Mouse (Mus musculus): ENCODE data around the gene Tuba4a. TPM values are rescaled to one million over a fixed set of nuclear protein-coding genes. Genes with fewer than 3 reads are reported as not detected.

Tuba4a gene
- 777 and 847 TPM in 2 replicates for total RNA-seq (2015)
- total RNA-seq (2017), result 369 and 385 TPM in 2 replicates

- no peak for ATAC-seq (replicated peaks; ENCODE audit: poor library complexity)
These were observed at the start of gene Tuba4a for GRCm38 (mm10) chr1:75219531-75219930. TSS of gene Tuba4a (minus strand) at chr1:75219865.

DNA sequence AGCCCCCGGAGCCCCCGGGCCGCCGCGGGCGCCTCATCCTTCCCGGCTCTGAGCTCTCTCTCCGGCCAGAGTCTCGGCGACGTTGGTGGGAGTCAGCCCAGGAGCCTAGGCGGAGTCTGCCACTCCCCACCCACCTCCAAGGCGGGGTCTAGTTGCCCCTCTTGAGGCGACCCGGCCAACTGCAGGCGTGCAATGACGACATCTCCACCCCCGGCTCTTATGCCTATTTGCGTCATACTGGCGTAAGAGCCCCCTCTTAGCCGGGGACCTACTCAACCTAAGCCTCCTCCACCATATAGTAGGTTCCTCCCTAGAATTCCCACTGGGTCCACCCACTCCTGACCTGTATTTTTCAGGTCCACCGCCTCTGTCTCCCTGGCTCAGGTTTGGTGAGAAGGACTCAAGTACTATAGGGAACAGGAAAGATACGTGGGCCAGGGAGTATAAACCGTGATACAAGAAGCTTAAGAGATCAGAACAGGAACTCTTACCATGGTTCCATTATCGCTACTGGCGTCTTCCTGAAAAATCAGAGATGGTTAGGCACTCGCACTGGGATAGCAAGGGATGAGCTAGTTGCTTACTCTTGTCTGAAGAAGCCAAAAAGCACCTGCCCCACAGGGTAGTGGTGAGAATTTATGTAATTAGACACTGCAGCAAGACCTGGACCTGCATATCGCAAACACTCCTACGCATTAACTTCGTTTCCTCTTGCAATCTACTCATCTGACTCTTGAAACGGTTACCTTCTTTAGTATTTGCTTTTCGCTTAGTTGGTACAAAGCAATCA, 44.6 kb upstream of the Tuba4a start, which contains the start of gene Ptprn:
Ptprn (minus strand) TSS at position 412 of the 790 bp plus-strand sequence.
- ATAC-seq (replicated peaks; ENCODE audit: poor library complexity), result no peak

- peak; percentile 92 for ATAC-seq (replicated peaks; ENCODE audit: poor library complexity)
These were observed 43.6 kb upstream of the Tuba4a start for GRCm38 (mm10) chr1:75262969-75263951.

DNA sequence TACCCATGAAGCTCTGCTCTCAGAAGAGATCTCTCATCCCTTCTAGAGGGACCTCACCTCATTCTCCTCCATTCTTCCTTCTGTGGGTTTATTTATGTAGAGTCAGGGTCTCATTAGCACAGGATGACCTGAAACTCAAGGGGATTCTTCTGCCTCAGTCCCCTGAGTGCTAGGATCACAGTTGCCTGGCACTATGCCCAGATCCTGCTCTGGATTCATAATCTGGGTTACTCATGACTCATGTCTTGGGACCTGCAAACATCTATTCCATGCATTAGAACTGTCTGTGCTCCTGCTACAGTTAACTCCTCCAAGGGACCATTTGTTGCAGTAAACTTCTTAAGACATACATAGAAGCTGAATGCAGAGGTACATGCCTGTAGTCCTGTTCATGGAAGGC, 41.6 kb upstream of the Tuba4a start:
- ATAC-seq (replicated peaks; ENCODE audit: poor library complexity), result no peak

GRCm38 (mm10) chr1:75255516-75256046, 35.9 kb upstream of the Tuba4a start:
- ATAC-seq (replicated peaks; ENCODE audit: poor library complexity), result no peak

DNA sequence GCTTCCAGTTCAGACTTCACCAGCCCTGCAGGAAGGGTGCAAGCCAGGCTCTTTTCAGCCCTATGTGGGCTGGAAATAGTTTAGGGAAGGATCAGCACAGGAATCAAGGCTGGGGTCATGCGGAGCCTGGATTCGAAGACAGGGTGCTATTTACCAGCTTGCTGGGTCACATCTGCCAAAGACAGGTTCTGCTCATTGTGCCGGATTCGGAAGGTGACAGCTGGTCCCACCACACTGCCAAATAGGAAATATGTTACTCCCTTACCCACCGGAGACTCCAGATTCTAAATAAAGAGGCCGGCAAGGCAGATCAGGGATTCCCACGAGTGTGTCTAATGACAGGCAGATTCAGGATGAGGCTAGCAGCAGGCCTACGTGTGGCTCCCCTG, 35.0 kb upstream of the Tuba4a start:
- no peak for ATAC-seq (replicated peaks; ENCODE audit: poor library complexity)

DNA sequence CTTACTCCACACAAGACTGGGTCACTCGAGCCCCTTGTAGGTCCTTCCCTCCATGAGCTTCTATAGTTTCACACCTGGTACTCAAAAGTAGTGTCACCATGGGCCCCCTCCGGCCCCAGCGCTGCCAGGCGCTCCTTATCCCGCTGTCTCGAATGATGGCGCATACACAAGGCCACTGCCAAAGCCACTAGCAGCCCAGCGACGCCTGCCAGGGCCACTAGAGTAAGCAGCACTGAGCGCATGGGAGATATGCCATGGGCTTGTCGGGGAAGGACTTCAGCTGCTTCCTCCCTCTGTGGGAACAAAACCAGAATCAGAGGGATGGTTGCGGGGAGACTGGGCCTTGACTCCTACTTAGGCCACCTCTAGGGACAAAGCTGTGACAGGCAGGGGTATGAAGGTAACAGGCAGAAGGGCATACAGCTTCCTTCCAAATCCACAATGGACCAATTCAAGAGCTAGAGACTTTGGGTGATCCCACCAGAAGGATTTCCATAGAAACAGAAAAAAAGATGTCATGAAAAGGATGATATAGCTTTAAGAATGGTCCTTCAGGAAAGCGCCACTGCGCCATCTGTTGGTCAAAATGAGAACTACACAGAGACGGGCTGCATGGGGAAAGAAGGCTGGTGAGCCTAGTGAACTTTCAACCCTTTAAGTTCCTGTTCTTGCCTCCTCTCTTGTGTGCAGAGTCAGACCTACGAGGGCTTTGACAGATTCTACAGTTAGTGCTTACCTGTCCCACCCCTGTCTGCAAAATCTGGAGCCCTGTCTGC, 34.4 kb upstream of the Tuba4a start:
- ATAC-seq (replicated peaks; ENCODE audit: poor library complexity), result peak; percentile 72

- ATAC-seq (replicated peaks; ENCODE audit: poor library complexity), result no peak
These were observed 33.4 kb upstream of the Tuba4a start for GRCm38 (mm10) chr1:75253029-75253428.

GRCm38 (mm10) chr1:75252308-75252707, 32.6 kb upstream of the Tuba4a start:
- ATAC-seq (replicated peaks; ENCODE audit: poor library complexity), result no peak

GRCm38 (mm10) chr1:75251112-75251970, 31.7 kb upstream of the Tuba4a start:
- ATAC-seq (replicated peaks; ENCODE audit: poor library complexity), result peak; percentile 80

DNA sequence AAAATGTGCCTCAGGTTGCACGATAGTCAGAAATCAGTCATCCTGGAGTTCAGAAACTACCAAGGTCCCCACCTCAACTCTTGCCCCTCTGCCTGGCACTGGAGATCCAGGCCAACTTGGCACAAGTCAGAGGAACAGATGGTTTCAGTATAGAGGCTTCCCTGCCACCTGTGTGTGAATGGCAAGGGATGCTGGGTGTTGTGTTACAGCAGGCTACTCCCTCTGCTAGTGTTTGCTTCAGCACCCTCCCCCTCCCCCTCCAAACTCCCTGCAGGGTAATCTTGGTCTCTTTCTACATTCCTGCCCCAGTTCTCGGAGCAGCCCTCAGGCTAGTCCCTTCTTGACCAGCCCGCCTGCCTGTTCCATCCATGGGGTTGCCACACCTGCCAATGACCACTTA, 30.8 kb upstream of the Tuba4a start:
- no peak for ATAC-seq (replicated peaks; ENCODE audit: poor library complexity)

GRCm38 (mm10) chr1:75248041-75248772, 28.5 kb upstream of the Tuba4a start:
- ATAC-seq (replicated peaks; ENCODE audit: poor library complexity), result no peak

GRCm38 (mm10) chr1:75247071-75247930, 27.6 kb upstream of the Tuba4a start:
- no peak for ATAC-seq (replicated peaks; ENCODE audit: poor library complexity)

- ATAC-seq (replicated peaks; ENCODE audit: poor library complexity), result peak; percentile 86
These were observed 25.2 kb upstream of the Tuba4a start for GRCm38 (mm10) chr1:75244836-75245235.

- ATAC-seq (replicated peaks; ENCODE audit: poor library complexity), result no peak
These were observed 24.6 kb upstream of the Tuba4a start for GRCm38 (mm10) chr1:75244175-75244826.

DNA sequence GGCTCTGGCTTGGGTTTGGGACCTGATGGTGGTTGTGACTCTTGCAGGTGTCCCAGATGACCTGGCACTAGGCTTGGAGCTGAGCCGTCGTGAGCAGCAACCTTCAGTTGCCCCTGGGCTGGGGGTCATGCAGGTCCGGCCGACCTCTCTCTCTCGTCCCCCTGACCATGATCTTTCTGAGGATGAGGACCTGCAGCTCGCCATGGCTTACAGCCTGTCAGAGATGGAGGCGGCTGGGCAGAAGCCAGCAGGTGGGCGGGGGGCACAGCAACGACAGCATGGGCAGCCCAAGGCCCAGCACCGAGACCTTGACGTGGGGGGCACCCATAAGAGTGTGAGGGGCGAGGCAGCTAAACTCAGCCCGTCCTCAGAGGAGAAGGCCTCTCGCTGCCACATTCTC, 23.7 kb upstream of the Tuba4a start:
- no peak for ATAC-seq (replicated peaks; ENCODE audit: poor library complexity)

DNA sequence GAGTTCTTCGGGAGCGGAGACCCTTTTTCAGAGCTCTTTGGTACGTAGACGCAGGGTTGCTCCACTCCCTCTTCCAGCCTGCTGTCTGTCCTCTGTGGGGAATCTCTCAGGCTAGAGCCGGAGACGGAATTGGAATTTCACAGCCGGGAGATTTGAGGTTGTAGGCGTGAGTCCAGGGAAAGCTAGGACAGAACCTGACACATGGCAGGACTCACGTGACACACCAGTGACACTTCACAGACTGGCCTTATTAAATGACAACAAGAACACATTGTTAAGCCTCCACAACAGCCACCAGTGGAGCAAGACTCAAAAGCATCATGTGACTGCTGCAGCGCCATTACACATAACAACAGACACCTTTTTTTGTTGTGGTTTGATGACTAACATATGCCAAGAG, 19.9 kb upstream of the Tuba4a start:
- no peak for ATAC-seq (replicated peaks; ENCODE audit: poor library complexity)
